Mouse (Mus musculus) liver, embryonic 11.5 days (tissue): ENCODE results near the gene Btbd16. TPM values are rescaled to one million over a fixed set of nuclear protein-coding genes. Genes with fewer than 3 reads are reported as not detected.
A peak's percentile ranks its signal among the peaks of the same experiment; 100 is the strongest.

ENCODE experiments used
- ATAC-seq: fragments of 200-750 bp; cut with Nextera tagmentation; replicated peaks from 2 replicates; pipeline ENCODE4 v1.8.0; 2017; ENCODE audit warnings: moderate number of reproducible peaks, mild to moderate bottlenecking, moderate TSS enrichment, moderate library complexity; ENCODE audit not compliant: low FRiP score
- DNase-seq: peaks from one replicate; pipeline ENCODE4 v3.0.0-alpha.2; 2017; ENCODE audit warnings: low spot score
- H3K27ac ChIP-seq: fragments of 300-500 bp; sonication (generic); 2 replicates; pipeline ENCODE4 v1.5.1; 2014; ENCODE audit warnings: mild to moderate bottlenecking, low read depth, low read length, control low read depth
- H3K27me3 ChIP-seq: fragments of 300-500 bp; sonication (generic); replicated peaks from 2 replicates; pipeline ENCODE4 v1.6.1; 2014; ENCODE audit warnings: low read length, mixed read lengths; ENCODE audit not compliant: control insufficient read depth, insufficient read depth
- H3K36me3 ChIP-seq: fragments of 300-500 bp; sonication (generic); 2 replicates; pipeline ENCODE4 v1.6.1; 2014; ENCODE audit warnings: mild to moderate bottlenecking, low read length, moderate library complexity, mixed read lengths; ENCODE audit not compliant: control insufficient read depth, insufficient read depth
- H3K4me1 ChIP-seq: fragments of 300-500 bp; sonication (generic); replicated peaks from 2 replicates; pipeline ENCODE4 v1.6.1; 2014; ENCODE audit warnings: low read length, mixed read lengths; ENCODE audit not compliant: control insufficient read depth, insufficient read depth
- H3K4me2 ChIP-seq: fragments of 300-500 bp; sonication (generic); 2 replicates; pipeline ENCODE4 v1.6.1; 2014; ENCODE audit warnings: mild to moderate bottlenecking, control low read depth, moderate library complexity
- H3K4me3 ChIP-seq: fragments of 300-500 bp; sonication (generic); 2 replicates; pipeline ENCODE4 v1.5.1; 2014; ENCODE audit warnings: low read depth, low read length, control low read depth
- H3K9ac ChIP-seq: fragments of 300-500 bp; sonication (generic); 2 replicates; pipeline ENCODE4 v1.6.1; 2014; ENCODE audit warnings: low read depth, low read length, control low read depth
- H3K9me3 ChIP-seq: fragments of 300-500 bp; sonication (generic); 2 replicates; pipeline ENCODE4 v1.6.1; 2016; ENCODE audit warnings: low read length, inconsistent platforms, mixed read lengths; ENCODE audit not compliant: control insufficient read depth
- WGBS: fragments of 180-500 bp; shearing (Covaris S2); extraction: QIAGEN DNeasy Blood & Tissue Kit; methylation state at CpG from one replicate; pipeline ENCODE4 v1.1.7; 2014; 5-methylcytosine and 5-hydroxymethylcytosine counted together
- polyA plus RNA-seq: library from polyadenylated mRNA; unstranded; fragments of >200 nt; fragmentation: Nextera tagmentation; extraction: Ambion mirVana; gene quantifications from 2 replicates; pipeline ENCODE4 v1.2.1, GENCODE M21; 2014

Gene Btbd16
- polyA plus RNA-seq, 1 experiment from 2014 or later: not detected

GRCm38 (mm10) chr7:130855681-130856080 is 81.8 kb downstream of the Btbd16 start:
- 50% methylated on average over 3 of the region's 3 CpGs for WGBS
- Histone ChIP-seq H3K4me3 (no peak overlapping the region), H3K9ac (no peak overlapping the region), H3K27me3 (no peaks in the 10 kb centered on the region), H3K36me3 (no peaks in the 10 kb centered on the region), H3K4me1 (no peaks in the 10 kb centered on the region), H3K9me3 (no peaks in the 10 kb centered on the region), H3K27ac (no peak overlapping the region), H3K4me2 (no peak overlapping the region)
- DNase-seq (no peak), ATAC-seq (no peak)

GRCm38 (mm10) chr7:130857973-130858372 is 84.1 kb downstream of the Btbd16 start:
- Histone ChIP-seq H3K4me3 (no peak overlapping the region), H3K9ac (no peak overlapping the region), H3K9me3 (no peaks in the 10 kb centered on the region), H3K4me1 (no peaks in the 10 kb centered on the region), H3K27me3 (no peaks in the 10 kb centered on the region), H3K4me2 (no peak overlapping the region), H3K27ac (no peak overlapping the region), H3K36me3 (no peaks in the 10 kb centered on the region)
- no peak for ATAC-seq
- DNase-seq: no peak
- 53% methylated on average over 6 of the region's 6 CpGs for WGBS

- no peak for DNase-seq
- H3K4me2 ChIP-seq: no peak overlapping the region
- H3K4me1 ChIP-seq: no peaks in the 10 kb centered on the region
- no peak overlapping the region for H3K4me3 ChIP-seq
- H3K36me3 ChIP-seq: no peaks in the 10 kb centered on the region
- no peak for ATAC-seq
- no peak overlapping the region for H3K27ac ChIP-seq
- H3K27me3 ChIP-seq: peaks cover 4% of the 10 kb centered on the region; the same call in 1 of the 2 replicates
- no peak overlapping the region for H3K9ac ChIP-seq
- H3K9me3 ChIP-seq: no peaks in the 10 kb centered on the region
- WGBS: 40% methylated on average over 4 of the region's 5 CpGs
Measured at GRCm38 (mm10) chr7:130859926-130860325, 86.1 kb downstream of the Btbd16 start.

- Histone ChIP-seq H3K4me3 (no peak overlapping the region), H3K4me1 (no peaks in the 10 kb centered on the region), H3K36me3 (no peaks in the 10 kb centered on the region), H3K27ac (no peak overlapping the region), H3K27me3 (peaks cover 11% of the 10 kb centered on the region), H3K9ac (no peak overlapping the region), H3K4me2 (no peak overlapping the region), H3K9me3 (no peaks in the 10 kb centered on the region)
- WGBS: 61% methylated on average over 11 of the region's 11 CpGs
- ATAC-seq (no peak), DNase-seq (no peak)
Measured at GRCm38 (mm10) chr7:130860721-130861142, 86.9 kb downstream of the Btbd16 start.

GRCm38 (mm10) chr7:130862501-130862900 is 88.6 kb downstream of the Btbd16 start:
- no peaks in the 10 kb centered on the region for H3K9me3 ChIP-seq
- WGBS: 48% methylated on average over 1 of the region's 1 CpGs
- no peaks in the 10 kb centered on the region for H3K36me3 ChIP-seq
- H3K4me1 ChIP-seq: no peaks in the 10 kb centered on the region
- H3K27ac ChIP-seq: no peak overlapping the region
- DNase-seq (no peak), ATAC-seq (no peak)
- H3K27me3 ChIP-seq: peaks cover 17% of the 10 kb centered on the region
- no peak overlapping the region for H3K4me2 ChIP-seq
- no peak overlapping the region for H3K9ac ChIP-seq
- H3K4me3 ChIP-seq: no peak overlapping the region

GRCm38 (mm10) chr7:130864711-130865110 is 90.8 kb downstream of the Btbd16 start:
- DNase-seq: no peak
- peaks cover 17% of the 10 kb centered on the region for H3K27me3 ChIP-seq
- H3K9ac ChIP-seq: no peak overlapping the region
- H3K4me1 ChIP-seq: no peaks in the 10 kb centered on the region
- no peaks in the 10 kb centered on the region for H3K36me3 ChIP-seq
- H3K4me2 ChIP-seq: no peak overlapping the region
- 63% methylated on average over 7 of the region's 7 CpGs for WGBS
- no peak overlapping the region for H3K27ac ChIP-seq
- H3K4me3 ChIP-seq: no peak overlapping the region
- no peak for ATAC-seq
- no peaks in the 10 kb centered on the region for H3K9me3 ChIP-seq

- Histone ChIP-seq H3K27me3 (peaks cover 17% of the 10 kb centered on the region), H3K27ac (no peak within 1 kb of the TSS; the same call in 1 of the 2 replicates), H3K4me3 (peak within 1 kb of the TSS; percentile 79), H3K4me2 (peak within 1 kb of the TSS; percentile 71), H3K9me3 (no peaks in the 10 kb centered on the region), H3K36me3 (no peaks in the 10 kb centered on the region), H3K9ac (peak within 1 kb of the TSS; percentile 69), H3K4me1 (no peaks in the 10 kb centered on the region)
- DNase-seq: peak; percentile 91
- peak; percentile 95 for ATAC-seq
- under 1% methylated on average over 100 of the region's 114 CpGs for WGBS
Measured at GRCm38 (mm10) chr7:130865613-130866591, 92.0 kb downstream of the Btbd16 start, which contains the start of gene Plekha1. Gene Plekha1 (plus strand): TSS chr7:130865756.

- ATAC-seq (no peak), DNase-seq (no peak)
- Histone ChIP-seq H3K9me3 (no peaks in the 10 kb centered on the region), H3K36me3 (no peaks in the 10 kb centered on the region), H3K27me3 (peaks cover 17% of the 10 kb centered on the region), H3K4me2 (peak overlapping the region; percentile 71), H3K4me3 (peak overlapping the region; percentile 79), H3K27ac (no peak overlapping the region), H3K4me1 (no peaks in the 10 kb centered on the region), H3K9ac (peak overlapping the region; percentile 69; the same call in 1 of the 2 replicates)
- 5% methylated on average over 13 of the region's 13 CpGs for WGBS
Measured at GRCm38 (mm10) chr7:130866640-130867039, 92.8 kb downstream of the Btbd16 start.
